Mouse (Mus musculus) limb, embryonic 14.5 days (tissue): ENCODE data around the gene Evl. TPM values are rescaled to one million over a fixed set of nuclear protein-coding genes. Genes with fewer than 3 reads are reported as not detected.

Experiments used
- ATAC-seq: fragments of 200-750 bp; cut with Nextera tagmentation; 2 replicates; pipeline ENCODE4 v1.8.0; 2017; ENCODE audit warnings: low read depth, moderate number of reproducible peaks, moderate TSS enrichment; ENCODE audit not compliant: low FRiP score
- DNase-seq: peaks from one replicate; pipeline ENCODE4 v3.0.0-alpha.2; 2015; ENCODE audit warnings: low spot score
- H3K27ac ChIP-seq: fragments of 300-500 bp; sonication (generic); replicated peaks from 2 replicates; pipeline ENCODE4 v1.5.1; 2014; ENCODE audit warnings: low read depth, mild to moderate bottlenecking, low read length, moderate library complexity, mixed read lengths
- H3K27me3 ChIP-seq: fragments of 300-500 bp; sonication (generic); 2 replicates; pipeline ENCODE4 v1.6.1; 2014; ENCODE audit warnings: low read length, mixed read lengths; ENCODE audit not compliant: control insufficient read depth, insufficient read depth
- H3K36me3 ChIP-seq: fragments of 300-500 bp; sonication (generic); 2 replicates; pipeline ENCODE4 v1.6.1; 2014; ENCODE audit warnings: mild to moderate bottlenecking, low read length, moderate library complexity, mixed read lengths; ENCODE audit not compliant: control insufficient read depth, insufficient read depth
- H3K4me1 ChIP-seq: fragments of 300-500 bp; sonication (generic); 2 replicates; pipeline ENCODE4 v1.6.1; 2014; ENCODE audit warnings: antibody characterized with exemption, low read length, mixed read lengths; ENCODE audit not compliant: control insufficient read depth, insufficient read depth
- H3K4me2 ChIP-seq: fragments of 300-500 bp; sonication (generic); replicated peaks from 2 replicates; pipeline ENCODE4 v1.6.1; 2014; ENCODE audit warnings: low read depth, mild to moderate bottlenecking, low read length, moderate library complexity; ENCODE audit not compliant: severe bottlenecking
- H3K4me3 ChIP-seq: fragments of 300-500 bp; sonication (generic); replicated peaks from 2 replicates; pipeline ENCODE4 v1.5.1; 2014; ENCODE audit warnings: low read length
- H3K9ac ChIP-seq: fragments of 300-500 bp; sonication (generic); 2 replicates; pipeline ENCODE4 v1.6.1; 2014; ENCODE audit warnings: mild to moderate bottlenecking, low read depth, low read length, moderate library complexity; ENCODE audit not compliant: severe bottlenecking
- H3K9me3 ChIP-seq: fragments of 300-500 bp; sonication (generic); 2 replicates; pipeline ENCODE4 v1.6.1; 2016; ENCODE audit warnings: low read length; ENCODE audit not compliant: control insufficient read depth
- POLR2A ChIP-seq: fragments of 200-500 bp; IDR thresholded peaks from 2 replicates; pipeline ENCODE4 v1.8.0; 2012; ENCODE audit warnings: inconsistent platforms, mild to moderate bottlenecking, moderate library complexity, borderline replicate concordance; ENCODE audit not compliant: insufficient read depth, insufficient read length; ENCODE audit errors: extremely low read depth
- whole genome bisulfite sequencing: fragments of 180-500 bp; shearing (Covaris S2); extraction: QIAGEN DNeasy Blood & Tissue Kit; methylation state at CpG from one replicate; pipeline ENCODE4 v1.1.7; 2014; 5-methylcytosine and 5-hydroxymethylcytosine counted together
- polyA plus RNA-seq, 2 experiments: library from polyadenylated mRNA; depleted of rRNA in 1 of 2; stranded (reverse) in 1 of 2; unstranded in 1 of 2; fragments of >200 nt; fragmentation: Nextera tagmentation in 1 of 2; extraction: Ambion mirVana in 1 of 2; gene quantifications; 2 replicates each; pipeline versions ENCODE4 v1.2.1 to v1.2.3; 2012 to 2014

Evl gene
- polyA plus RNA-seq, 2 experiments, result 82.3 to 181 TPM

- H3K36me3 ChIP-seq, result no peaks in the 10 kb centered on the region
- no peaks in the 10 kb centered on the region for H3K9me3 ChIP-seq
- no peak for DNase-seq
- WGBS, result 60% methylated on average over 2 of the region's 2 CpGs
- H3K27ac ChIP-seq, result no peak overlapping the region
- no peak overlapping the region for H3K4me3 ChIP-seq
- H3K27me3 ChIP-seq, result peaks cover 27% of the 10 kb centered on the region
- H3K4me1 ChIP-seq, result no peaks in the 10 kb centered on the region; the same call in 1 of the 2 replicates
- TF ChIP-seq POLR2A, result no peak
- no peak for ATAC-seq
- H3K9ac ChIP-seq, result no peak overlapping the region
- H3K4me2 ChIP-seq, result no peak overlapping the region
Observed at GRCm38 (mm10) chr12:108701221-108701620, 146.7 kb downstream of the Evl start.

GRCm38 (mm10) chr12:108702185-108702584 lies 147.7 kb downstream of the Evl start, which contains the start of gene Degs2:
Degs2 (minus strand) TSS chr12:108702315.
- Histone ChIP-seq H3K9me3 (no peaks in the 10 kb centered on the region), H3K36me3 (no peaks in the 10 kb centered on the region), H3K4me1 (no peaks in the 10 kb centered on the region; the same call in 1 of the 2 replicates), H3K27ac (no peak within 1 kb of the TSS), H3K4me2 (peak within 1 kb of the TSS; percentile 47), H3K4me3 (peak within 1 kb of the TSS; percentile 25), H3K9ac (no peak within 1 kb of the TSS), H3K27me3 (peaks cover 27% of the 10 kb centered on the region)
- no peak for DNase-seq
- no peak for TF ChIP-seq POLR2A
- no peak; the same call in 1 of the 2 replicates for ATAC-seq
- WGBS, result under 1% methylated on average over 30 of the region's 32 CpGs

GRCm38 (mm10) chr12:108705486-108705885 lies 151.0 kb downstream of the Evl start:
- Histone ChIP-seq H3K27ac (no peak overlapping the region), H3K36me3 (no peaks in the 10 kb centered on the region), H3K4me1 (no peaks in the 10 kb centered on the region; the same call in 1 of the 2 replicates), H3K27me3 (peaks cover 23% of the 10 kb centered on the region), H3K9ac (no peak overlapping the region), H3K4me2 (no peak overlapping the region), H3K4me3 (no peak overlapping the region), H3K9me3 (no peaks in the 10 kb centered on the region)
- ATAC-seq (no peak), DNase-seq (no peak)
- WGBS, result 85% methylated on average over 6 of the region's 6 CpGs
- TF ChIP-seq POLR2A, result no peak

GRCm38 (mm10) chr12:108706129-108706528 lies 151.6 kb downstream of the Evl start:
- ATAC-seq (no peak), DNase-seq (no peak)
- no peak overlapping the region for H3K27ac ChIP-seq
- 50% methylated on average over 7 of the region's 7 CpGs for WGBS
- H3K36me3 ChIP-seq, result no peaks in the 10 kb centered on the region
- H3K4me1 ChIP-seq, result no peaks in the 10 kb centered on the region; the same call in 1 of the 2 replicates
- H3K9ac ChIP-seq, result no peak overlapping the region
- H3K4me3 ChIP-seq, result no peak overlapping the region
- H3K9me3 ChIP-seq, result no peaks in the 10 kb centered on the region
- peaks cover 17% of the 10 kb centered on the region for H3K27me3 ChIP-seq
- H3K4me2 ChIP-seq, result no peak overlapping the region
- no peak for TF ChIP-seq POLR2A

GRCm38 (mm10) chr12:108709386-108709785 lies 154.9 kb downstream of the Evl start:
- H3K4me1 ChIP-seq, result no peaks in the 10 kb centered on the region
- no peak for ATAC-seq
- no peak overlapping the region for H3K4me2 ChIP-seq
- TF ChIP-seq POLR2A, result no peak
- DNase-seq, result no peak
- no peak overlapping the region for H3K4me3 ChIP-seq
- WGBS, result 76% methylated on average over 6 of the region's 6 CpGs
- H3K27me3 ChIP-seq, result no peaks in the 10 kb centered on the region
- H3K9me3 ChIP-seq, result no peaks in the 10 kb centered on the region
- no peaks in the 10 kb centered on the region for H3K36me3 ChIP-seq
- H3K9ac ChIP-seq, result no peak overlapping the region
- H3K27ac ChIP-seq, result no peak overlapping the region

- ATAC-seq, result no peak
- Histone ChIP-seq H3K9ac (no peak overlapping the region), H3K4me2 (no peak overlapping the region), H3K4me3 (no peak overlapping the region), H3K27ac (no peak overlapping the region), H3K27me3 (no peaks in the 10 kb centered on the region), H3K9me3 (no peaks in the 10 kb centered on the region), H3K36me3 (no peaks in the 10 kb centered on the region), H3K4me1 (no peaks in the 10 kb centered on the region)
- TF ChIP-seq POLR2A, result no peak
- DNase-seq, result no peak
- 81% methylated on average over 6 of the region's 6 CpGs for WGBS
Observed at GRCm38 (mm10) chr12:108709964-108710765, 155.6 kb downstream of the Evl start.
